Mouse (Mus musculus): ENCODE data around the gene Acap2.

Gene Acap2

GRCm38 (mm10) chr16:31081125-31081664 lies 119.8 kb downstream of the Acap2 start, which contains the start of gene Xxylt1:
Xxylt1 (minus strand) TSS chr16:31081432.
- peak; percentile 95 for DNase-seq (ENCODE audit: low read depth, low spot score)

- no peak for DNase-seq (ENCODE audit: low read depth, low spot score)
Observed at GRCm38 (mm10) chr16:31080573-31081051, 120.4 kb downstream of the Acap2 start.

GRCm38 (mm10) chr16:31077396-31077795 lies 123.6 kb downstream of the Acap2 start:
- no peak for DNase-seq (ENCODE audit: low read depth, low spot score)

GRCm38 (mm10) chr16:31076436-31076835 lies 124.6 kb downstream of the Acap2 start:
- no peak for DNase-seq (ENCODE audit: low read depth, low spot score)

GRCm38 (mm10) chr16:31074324-31074908 lies 126.6 kb downstream of the Acap2 start:
- no peak for DNase-seq (ENCODE audit: low read depth, low spot score)

GRCm38 (mm10) chr16:31071731-31072130 lies 129.3 kb downstream of the Acap2 start:
- no peak for DNase-seq (ENCODE audit: low read depth, low spot score)

- peak; percentile 92 for DNase-seq (ENCODE audit: low read depth, low spot score)
Observed at GRCm38 (mm10) chr16:31070358-31071133, 130.5 kb downstream of the Acap2 start.

GRCm38 (mm10) chr16:31069211-31070166 lies 131.6 kb downstream of the Acap2 start:
- DNase-seq (ENCODE audit: low read depth, low spot score): peak; percentile 28

GRCm38 (mm10) chr16:31068280-31068679 lies 132.8 kb downstream of the Acap2 start:
- no peak for DNase-seq (ENCODE audit: low read depth, low spot score)

- DNase-seq (ENCODE audit: low read depth, low spot score): peak; percentile 92
Observed at GRCm38 (mm10) chr16:31066344-31067098, 134.5 kb downstream of the Acap2 start.

- DNase-seq (ENCODE audit: low read depth, low spot score): no peak
Observed at GRCm38 (mm10) chr16:31064782-31065181, 136.3 kb downstream of the Acap2 start.

GRCm38 (mm10) chr16:31062918-31063317 lies 138.1 kb downstream of the Acap2 start:
- DNase-seq (ENCODE audit: low read depth, low spot score): no peak

- DNase-seq (ENCODE audit: low read depth, low spot score): no peak
Observed at GRCm38 (mm10) chr16:31061246-31061880, 139.7 kb downstream of the Acap2 start.

- no peak for DNase-seq (ENCODE audit: low read depth, low spot score)
Observed at GRCm38 (mm10) chr16:31060714-31061113, 140.3 kb downstream of the Acap2 start.

GRCm38 (mm10) chr16:31060226-31060625 lies 140.8 kb downstream of the Acap2 start:
- no peak for DNase-seq (ENCODE audit: low read depth, low spot score)

GRCm38 (mm10) chr16:31059730-31060129 lies 141.3 kb downstream of the Acap2 start:
- no peak for DNase-seq (ENCODE audit: low read depth, low spot score)

- no peak for DNase-seq (ENCODE audit: low read depth, low spot score)
Observed at GRCm38 (mm10) chr16:31052812-31053211, 148.2 kb downstream of the Acap2 start.

- no peak for DNase-seq (ENCODE audit: low read depth, low spot score)
Observed at GRCm38 (mm10) chr16:31052177-31052726, 148.8 kb downstream of the Acap2 start.

- DNase-seq (ENCODE audit: low read depth, low spot score): no peak
Observed at GRCm38 (mm10) chr16:31050701-31051100, 150.3 kb downstream of the Acap2 start.

- no peak for DNase-seq (ENCODE audit: low read depth, low spot score)
Observed at GRCm38 (mm10) chr16:31048194-31048593, 152.9 kb downstream of the Acap2 start.

Measured in CD4-positive, CD25-positive, alpha-beta regulatory T cell, adult 2 months (primary cell).